Mouse (Mus musculus) liver, adult 2 months (tissue): ENCODE measurements around the gene Fbxo42.

ENCODE experiments used
- CTCF ChIP-seq: fragments of 200-500 bp; IDR thresholded peaks from 2 replicates; pipeline ENCODE4 v1.5.1; 2011; ENCODE audit warnings: low read depth, low read length, control low read depth
- POLR2A ChIP-seq: fragments of 200-500 bp; IDR thresholded peaks from 2 replicates; pipeline ENCODE4 v1.6.1; 2011; ENCODE audit warnings: low read length, control low read depth; ENCODE audit not compliant: insufficient read depth; ENCODE audit errors: extremely low read depth

- TF ChIP-seq POLR2A (no peak), CTCF (no peak)
Observed at GRCm38 (mm10) chr4:141132191-141132590, 15.5 kb upstream of the Fbxo42 start.
